Mouse (Mus musculus) G1E (cell line): ENCODE measurements around the gene Wfikkn1. TPM values are rescaled to one million over a fixed set of nuclear protein-coding genes. Genes with fewer than 3 reads are reported as not detected.

ENCODE experiments used
- ATAC-seq: 2 replicates; pipeline ENCODE4 v1.8.0; 2016; ENCODE audit warnings: mild to moderate bottlenecking; ENCODE audit not compliant: insufficient number of reproducible peaks, poor library complexity, low FRiP score, severe bottlenecking; ENCODE audit errors: extremely low read depth
- DNase-seq: peaks from one replicate; pipeline ENCODE4 v3.0.0; 2012; ENCODE audit warnings: low spot score
- H3K27me3 ChIP-seq: 2 replicates; pipeline ENCODE4 v1.6.1; 2012; ENCODE audit warnings: mild to moderate bottlenecking, low read length, inconsistent platforms; ENCODE audit not compliant: insufficient read depth
- H3K36me3 ChIP-seq: replicated peaks from 2 replicates; pipeline ENCODE3; 2012; ENCODE audit warnings: mild to moderate bottlenecking, inconsistent platforms
- H3K4me1 ChIP-seq: 2 replicates; pipeline ENCODE4 v1.6.1; 2012; ENCODE audit warnings: low read depth, low read length, inconsistent platforms, mixed read lengths; ENCODE audit not compliant: insufficient read depth
- H3K4me3 ChIP-seq: 2 replicates; pipeline ENCODE4 v1.5.1; 2012; ENCODE audit warnings: low read depth, mild to moderate bottlenecking, inconsistent platforms, low read length, moderate library complexity, mixed read lengths
- H3K9me3 ChIP-seq: replicated peaks from 2 replicates; pipeline ENCODE4 v1.6.1; 2012; ENCODE audit warnings: inconsistent platforms
- CTCF ChIP-seq: IDR thresholded peaks from 2 replicates; pipeline ENCODE4 v1.5.1; 2012; ENCODE audit warnings: low read depth, low read length, inconsistent platforms, mixed read lengths
- GATA1 ChIP-seq: IDR thresholded peaks from 2 replicates; pipeline ENCODE4 v1.6.1; 2012; ENCODE audit warnings: borderline replicate concordance, low read length, inconsistent platforms, mixed read lengths
- GATA2 ChIP-seq: IDR thresholded peaks from 2 replicates; pipeline ENCODE4 v1.6.1; 2012; ENCODE audit warnings: low read depth, low read length, inconsistent platforms, borderline replicate concordance
- POLR2AphosphoS5 ChIP-seq: IDR thresholded peaks from 2 replicates; pipeline ENCODE4 v1.6.1; 2012; ENCODE audit warnings: low read depth, low read length, inconsistent platforms; ENCODE audit not compliant: insufficient replicate concordance
- TAL1 ChIP-seq: conservative IDR thresholded peaks from 2 replicates; pipeline ENCODE4 v1.6.1; 2012; ENCODE audit warnings: low read depth, low read length, inconsistent platforms, mixed read lengths
- polyA plus RNA-seq: library from polyadenylated mRNA; stranded (reverse); fragments of >175 nt; gene quantifications from 2 replicates; pipeline ENCODE4 v1.2.3, GENCODE M21; 2012
- total RNA-seq, 2 experiments: library from RNA; stranded (forward) in 1 of 2; stranded (reverse) in 1 of 2; fragments of 200-1000 nt in 1 of 2; fragments of >200 nt in 1 of 2; fragmentation: Nextera tagmentation in 1 of 2; gene quantifications; 2 replicates each; pipeline ENCODE4 v1.2.3; 2014 to 2017

Gene Wfikkn1
- total and polyA plus RNA-seq, 3 experiments, result 0.55 to 1.4 (median 0.57) TPM

GRCm38 (mm10) chr17:25907640-25908039, 27.0 kb upstream of the Wfikkn1 start:
- no peaks in the 10 kb centered on the region for H3K9me3 ChIP-seq
- peaks cover 51% of the 10 kb centered on the region for H3K36me3 ChIP-seq
- H3K4me1 ChIP-seq, result peaks cover 8% of the 10 kb centered on the region
- no peak overlapping the region for H3K4me3 ChIP-seq
- DNase-seq (no peak), ATAC-seq (no peak)
- TF ChIP-seq POLR2AphosphoS5 (no peak), CTCF (no peak), GATA2 (no peak), GATA1 (no peak), TAL1 (no peak)
- H3K27me3 ChIP-seq, result no peaks in the 10 kb centered on the region

GRCm38 (mm10) chr17:25903061-25903460, 22.4 kb upstream of the Wfikkn1 start:
- TF ChIP-seq GATA1 (no peak), POLR2AphosphoS5 (no peak), GATA2 (no peak), TAL1 (no peak), CTCF (no peak)
- no peak overlapping the region for H3K4me3 ChIP-seq
- no peaks in the 10 kb centered on the region for H3K4me1 ChIP-seq
- DNase-seq (no peak), ATAC-seq (no peak)
- H3K27me3 ChIP-seq, result no peaks in the 10 kb centered on the region
- H3K36me3 ChIP-seq, result peaks cover 57% of the 10 kb centered on the region
- H3K9me3 ChIP-seq, result peaks cover 2% of the 10 kb centered on the region; the same call in 1 of the 2 replicates

- no peak for TF ChIP-seq POLR2AphosphoS5
- no peak for TF ChIP-seq TAL1
- TF ChIP-seq GATA1, result no peak
- no peak for TF ChIP-seq GATA2
- H3K4me1 ChIP-seq, result peaks cover 8% of the 10 kb centered on the region
- DNase-seq (no peak), ATAC-seq (no peak)
- H3K9me3 ChIP-seq, result peaks cover 2% of the 10 kb centered on the region; the same call in 1 of the 2 replicates
- no peak overlapping the region for H3K4me3 ChIP-seq
- H3K27me3 ChIP-seq, result no peaks in the 10 kb centered on the region
- H3K36me3 ChIP-seq, result peaks cover 48% of the 10 kb centered on the region
Observed at GRCm38 (mm10) chr17:25900193-25900592, 19.5 kb upstream of the Wfikkn1 start.

GRCm38 (mm10) chr17:25895891-25896290, 15.2 kb upstream of the Wfikkn1 start:
- Histone ChIP-seq H3K4me3 (no peak overlapping the region), H3K27me3 (no peaks in the 10 kb centered on the region), H3K9me3 (peaks cover 2% of the 10 kb centered on the region; the same call in 1 of the 2 replicates), H3K36me3 (peaks cover 48% of the 10 kb centered on the region), H3K4me1 (peaks cover 13% of the 10 kb centered on the region)
- ATAC-seq (no peak), DNase-seq (no peak)
- TF ChIP-seq CTCF (no peak), GATA1 (no peak), GATA2 (no peak), TAL1 (no peak), POLR2AphosphoS5 (no peak)

GRCm38 (mm10) chr17:25895415-25895814, 14.8 kb upstream of the Wfikkn1 start:
- Histone ChIP-seq H3K9me3 (peaks cover under 1% of the 10 kb centered on the region; the same call in 1 of the 2 replicates), H3K27me3 (no peaks in the 10 kb centered on the region), H3K36me3 (peaks cover 48% of the 10 kb centered on the region), H3K4me1 (peaks cover 13% of the 10 kb centered on the region), H3K4me3 (no peak overlapping the region)
- DNase-seq (no peak), ATAC-seq (no peak)
- TF ChIP-seq CTCF, result no peak
- no peak for TF ChIP-seq GATA1

- DNase-seq (peak; percentile 67), ATAC-seq (no peak)
- Histone ChIP-seq H3K36me3 (peaks cover 50% of the 10 kb centered on the region), H3K27me3 (no peaks in the 10 kb centered on the region), H3K4me1 (peaks cover 13% of the 10 kb centered on the region), H3K4me3 (no peak overlapping the region), H3K9me3 (no peaks in the 10 kb centered on the region)
- TF ChIP-seq CTCF (peak; percentile 89), POLR2AphosphoS5 (no peak)
Observed at GRCm38 (mm10) chr17:25893975-25894617, 13.4 kb upstream of the Wfikkn1 start.

GRCm38 (mm10) chr17:25888837-25889236, 8.2 kb upstream of the Wfikkn1 start:
- TF ChIP-seq GATA2 (no peak), TAL1 (no peak), POLR2AphosphoS5 (no peak), CTCF (no peak), GATA1 (no peak)
- Histone ChIP-seq H3K4me3 (no peak overlapping the region), H3K4me1 (peaks cover 12% of the 10 kb centered on the region), H3K9me3 (no peaks in the 10 kb centered on the region), H3K36me3 (peaks cover 78% of the 10 kb centered on the region), H3K27me3 (no peaks in the 10 kb centered on the region)
- DNase-seq, result no peak
- ATAC-seq, result no peak
